Mouse (Mus musculus) ZHBTc4 (cell line): ENCODE results near the gene Canx.
A peak's percentile ranks its signal among the peaks of the same experiment; 100 is the strongest.
"Not testable (repeated sequence)": the region's sequence is repeated elsewhere in the genome, so short reads cannot be mapped to it uniquely, and the experiment has no call there.

Experiments
- DNase-seq: peaks from one replicate; pipeline ENCODE4 v3.0.0-alpha.2; 2011; ENCODE audit warnings: low read depth, low spot score

Gene Canx

GRCm38 (mm10) chr11:50333181-50333580 lies 7.7 kb upstream of the Canx start:
- no peak for DNase-seq

- DNase-seq = no peak
Observed at GRCm38 (mm10) chr11:50329378-50329777, 3.9 kb upstream of the Canx start.

DNA sequence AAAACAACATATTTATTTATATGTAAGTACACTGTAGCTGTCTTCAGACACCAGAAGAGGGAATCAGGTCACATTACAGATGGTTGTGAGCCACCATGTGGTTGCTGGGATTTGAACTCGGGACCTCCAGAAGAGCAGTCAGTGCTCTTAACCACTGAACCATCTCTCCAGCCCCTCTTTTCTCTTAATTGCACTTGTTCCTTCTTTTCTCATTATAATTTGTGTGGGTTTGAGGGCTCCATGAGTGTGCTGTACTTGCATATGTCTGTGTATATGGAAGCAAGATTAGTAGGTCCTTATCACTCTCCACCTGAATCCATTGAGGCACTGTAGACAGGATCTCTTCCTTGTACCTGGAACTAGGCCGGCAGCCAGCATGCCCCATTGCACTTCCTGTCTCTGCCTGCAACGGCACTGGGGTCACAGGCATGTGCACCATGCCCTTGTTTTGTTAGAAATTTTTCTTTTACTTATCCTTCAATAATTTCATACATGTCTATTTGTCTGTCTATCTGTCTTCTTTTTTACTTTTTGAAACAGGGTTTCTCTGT lies 2.7 kb upstream of the Canx start:
- DNase-seq = no peak

DNA sequence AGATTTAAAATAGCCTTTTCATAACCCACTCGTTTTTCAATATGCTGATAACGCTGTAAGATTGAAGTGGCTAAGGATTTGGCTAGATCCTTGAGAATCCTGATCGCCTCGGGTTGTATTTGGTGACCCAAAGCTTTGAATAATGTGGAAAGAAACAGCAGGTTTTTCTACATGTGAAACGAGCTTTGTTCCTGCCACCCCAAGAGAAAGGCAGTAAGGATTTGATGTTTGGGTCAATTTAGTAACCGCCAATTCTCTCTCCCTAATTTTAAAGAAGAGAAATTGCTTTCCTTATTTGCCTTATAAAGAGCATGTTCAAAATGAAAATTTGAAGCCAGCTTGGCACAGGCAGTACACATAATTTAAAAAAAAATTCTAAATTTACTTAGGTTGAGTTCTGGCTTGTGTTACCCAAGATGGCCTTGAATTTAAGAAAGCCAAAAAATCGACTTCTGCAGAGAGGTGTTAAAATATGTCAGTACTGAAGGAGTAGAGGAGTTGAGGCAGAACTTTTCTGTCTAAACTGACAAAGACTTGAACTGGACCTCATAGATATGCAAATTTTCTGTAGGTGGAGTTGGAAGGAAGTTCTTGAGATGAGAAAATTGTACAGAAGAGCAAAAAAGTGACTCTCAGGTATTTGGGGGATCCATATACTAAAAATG lies 961 bp upstream of the Canx start:
- DNase-seq = no peak

DNA sequence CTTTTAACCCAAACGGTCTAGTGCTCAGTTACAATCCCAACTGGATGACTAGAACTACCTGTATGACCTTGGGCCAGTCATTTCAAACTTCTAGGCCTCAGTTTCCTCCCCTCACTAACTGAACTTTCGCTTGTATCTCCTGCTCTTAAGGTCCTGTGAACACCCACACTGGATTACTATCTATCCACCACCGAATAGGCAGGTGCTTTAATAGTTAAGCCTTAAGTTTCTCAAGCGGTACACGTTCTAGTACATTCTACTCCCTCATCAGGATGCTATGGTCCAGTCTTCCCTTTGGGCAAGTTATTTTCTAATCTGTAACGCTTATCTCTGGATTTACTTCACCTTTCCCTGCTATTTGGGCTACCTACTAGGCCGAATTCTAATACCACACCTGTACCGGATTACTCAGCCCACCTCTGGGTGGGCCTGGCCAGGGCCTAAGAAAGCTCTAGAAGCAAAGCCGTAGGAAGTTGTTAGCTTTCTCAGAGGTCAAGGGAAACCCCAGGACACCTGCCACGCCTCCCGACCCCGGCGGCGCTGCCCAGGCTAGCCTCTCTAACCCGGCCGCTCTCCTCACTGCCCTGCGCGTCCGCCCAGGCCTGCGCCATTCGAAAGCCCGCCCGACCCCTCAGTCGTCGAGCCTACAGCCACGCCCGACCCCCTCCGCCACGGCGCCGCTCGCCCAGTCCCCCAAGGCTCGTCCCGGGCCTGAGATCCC lies 562 bp downstream of the Canx start:
- DNase-seq = no peak

GRCm38 (mm10) chr11:50323843-50324242 lies 1.6 kb downstream of the Canx start:
- no peak for DNase-seq

- DNase-seq = no peak
Observed at GRCm38 (mm10) chr11:50322345-50322744, 3.1 kb downstream of the Canx start.

DNA sequence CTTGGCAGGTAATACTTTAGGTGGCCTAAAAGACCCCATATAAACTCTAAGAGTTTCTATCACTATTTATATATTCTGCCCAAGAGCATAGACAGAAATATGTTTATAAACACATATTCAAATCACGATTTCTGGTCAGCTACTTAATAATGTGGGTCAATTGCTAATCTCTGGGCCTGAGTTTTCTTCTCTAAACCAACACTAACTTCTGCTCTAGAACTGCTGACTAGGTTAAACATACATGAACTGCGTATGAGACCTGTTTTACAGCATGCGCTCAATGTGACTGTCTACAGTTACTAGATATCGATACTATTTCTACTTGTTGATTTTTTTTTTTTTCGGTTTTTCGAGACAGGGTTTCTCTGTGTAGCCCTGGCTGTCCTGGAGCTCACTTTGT lies 4.2 kb downstream of the Canx start:
- DNase-seq = no peak

DNA sequence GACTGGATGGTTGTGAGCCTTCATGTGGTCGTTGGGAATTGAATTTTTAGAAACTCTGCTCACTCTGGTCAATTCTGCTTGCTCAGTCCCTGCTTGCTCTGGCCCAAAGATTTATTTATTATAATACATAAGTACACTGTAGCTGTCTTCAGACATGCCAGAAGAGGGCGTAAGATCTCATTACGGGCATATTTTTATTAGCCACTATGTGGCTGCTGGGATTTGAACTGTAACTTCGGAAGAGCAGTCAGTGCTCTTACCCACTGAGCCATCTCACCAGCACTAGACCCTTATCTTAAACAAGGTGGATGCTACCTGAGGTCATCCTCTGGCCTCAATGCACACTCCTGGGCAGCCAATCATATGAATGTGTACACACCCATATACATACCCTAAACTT lies 6.1 kb downstream of the Canx start:
- not testable (repeated sequence) for DNase-seq

- no peak for DNase-seq
Observed at GRCm38 (mm10) chr11:50312803-50313202, 12.7 kb downstream of the Canx start.

GRCm38 (mm10) chr11:50303406-50303805 lies 22.1 kb downstream of the Canx start:
- no peak for DNase-seq

DNA sequence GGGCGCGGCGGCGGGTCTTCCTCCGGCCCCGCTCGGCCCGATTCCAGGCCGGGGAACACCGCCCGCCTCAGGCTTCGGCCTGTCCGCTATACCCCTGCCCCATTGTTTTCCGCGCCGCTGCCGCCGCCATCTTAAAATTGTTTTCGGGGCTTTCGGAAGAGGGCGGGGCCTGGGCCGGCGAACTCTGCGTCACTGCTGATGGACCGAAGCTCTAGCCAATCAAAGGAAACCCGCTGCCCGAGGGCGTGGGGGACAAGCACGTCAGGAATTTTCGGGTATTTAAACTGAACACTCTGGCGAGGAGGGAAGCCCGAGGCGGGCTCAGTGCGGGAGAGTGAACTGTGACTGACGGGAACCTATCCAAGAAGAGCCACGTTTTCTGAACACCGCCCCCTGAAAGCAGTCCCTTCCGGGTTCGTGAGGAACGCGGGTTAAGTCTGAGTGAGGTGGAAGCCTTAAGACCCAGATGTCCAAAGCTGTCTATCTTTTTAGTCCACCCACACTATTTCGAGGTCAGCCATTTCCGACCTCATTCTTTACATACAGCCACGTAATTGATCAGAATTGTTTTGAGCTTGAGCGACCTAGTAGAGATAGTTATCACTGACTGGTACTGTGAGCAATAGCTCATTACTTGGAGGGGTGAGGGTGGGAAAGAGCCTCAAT lies 33.1 kb downstream of the Canx start, which contains the start of gene Maml1:
TSS of gene Maml1 (minus strand) at position 122 of the 666 bp plus-strand sequence.
- peak; percentile 100 for DNase-seq

DNA sequence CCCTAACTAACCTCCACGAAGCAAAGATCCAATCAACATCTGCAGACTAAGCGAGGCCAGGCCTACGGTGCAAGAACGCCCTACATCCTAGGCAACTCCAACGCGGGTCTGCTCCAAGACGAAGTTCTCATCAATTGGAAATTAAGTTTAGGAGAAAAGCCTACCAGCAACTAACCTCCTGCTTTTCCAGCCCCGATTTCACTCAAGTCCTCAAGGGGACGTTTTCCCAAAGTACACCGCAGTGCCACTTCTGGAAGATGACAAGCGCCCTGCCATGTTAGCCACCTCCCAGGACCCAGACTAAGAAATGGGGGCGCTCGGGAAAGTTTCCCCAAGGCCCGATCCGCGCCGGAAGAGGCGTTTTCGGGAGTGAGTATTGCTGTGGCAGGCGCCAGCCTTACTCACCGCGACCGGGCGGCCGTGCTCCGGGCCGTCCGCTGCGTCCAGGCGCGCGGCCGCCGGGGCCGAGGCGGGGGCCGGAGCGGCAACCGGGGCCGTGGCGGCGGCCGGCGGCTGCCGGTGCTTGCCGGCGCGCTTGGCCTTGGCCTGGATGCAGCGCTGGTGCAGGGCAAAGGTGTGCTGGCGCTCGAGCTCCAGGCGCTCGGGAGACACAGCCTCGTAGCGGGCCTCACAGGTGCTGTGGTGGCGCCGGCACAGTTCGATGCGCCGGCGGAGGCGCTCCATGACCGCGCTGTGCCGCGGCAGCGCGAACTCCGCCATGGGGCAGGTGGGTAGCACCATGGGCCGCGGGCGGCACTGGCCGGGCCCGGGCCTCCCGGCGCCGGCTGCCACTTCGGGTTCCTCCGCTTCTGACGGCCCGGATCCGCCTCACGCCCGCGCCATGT lies 33.9 kb downstream of the Canx start:
- peak; percentile 76 for DNase-seq

DNA sequence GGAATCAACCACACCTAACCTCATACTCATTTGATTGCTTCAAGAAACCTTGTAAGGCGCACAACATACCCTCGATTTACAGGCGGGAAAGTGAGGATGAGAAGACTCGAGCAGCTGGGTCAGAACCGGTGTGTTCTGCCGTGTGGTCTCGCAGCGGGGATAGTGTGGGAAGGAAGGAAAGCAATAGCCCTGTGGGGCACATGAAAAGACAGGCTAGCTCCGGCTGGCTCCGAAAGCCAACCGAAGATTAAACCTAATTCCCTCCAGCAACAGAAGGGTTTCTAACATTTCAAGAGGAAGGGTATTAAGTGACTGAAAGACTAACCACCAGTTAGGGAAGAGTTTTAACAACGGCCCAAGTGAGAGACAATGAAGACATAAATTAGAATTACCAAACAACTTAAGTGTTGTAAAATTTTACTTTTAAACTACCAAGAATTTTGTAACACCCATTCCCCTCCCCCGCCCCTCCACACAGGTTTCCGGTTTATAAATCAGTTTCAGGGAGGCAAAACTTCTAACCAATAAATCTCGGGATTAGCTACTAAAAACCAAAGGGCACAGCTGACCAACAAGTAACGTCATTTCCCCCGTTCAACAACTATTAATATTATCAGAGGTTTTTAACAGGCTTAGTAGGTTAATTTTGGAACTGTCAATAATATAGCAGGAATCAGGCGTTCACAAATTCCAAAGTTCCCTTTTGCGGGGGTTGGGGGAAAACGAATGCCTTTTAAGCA lies 34.8 kb downstream of the Canx start:
- DNase-seq = no peak

- no peak for DNase-seq
Observed at GRCm38 (mm10) chr11:50286428-50286827, 39.0 kb downstream of the Canx start.

DNA sequence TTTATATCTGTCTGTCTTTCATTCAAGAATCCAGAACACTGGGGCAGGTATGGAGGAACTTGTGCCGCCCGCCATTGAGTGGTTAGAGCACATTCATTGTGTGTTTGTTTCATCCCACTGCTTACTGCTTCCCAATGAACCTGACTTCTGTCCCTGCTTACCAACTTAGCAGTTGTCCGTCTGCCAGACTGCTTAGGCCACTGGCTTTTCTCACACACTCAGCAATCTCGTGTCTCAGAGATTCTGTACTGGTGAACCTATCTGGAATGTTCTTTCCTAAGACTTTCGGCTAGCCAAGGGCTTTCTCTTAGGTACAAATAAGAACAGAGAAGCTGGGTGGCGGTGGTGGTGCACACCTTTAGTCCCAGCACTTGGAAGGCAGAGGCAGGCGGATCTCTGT lies 39.8 kb downstream of the Canx start:
- no peak for DNase-seq

GRCm38 (mm10) chr11:50285263-50285662 lies 40.2 kb downstream of the Canx start:
- no peak for DNase-seq

DNA sequence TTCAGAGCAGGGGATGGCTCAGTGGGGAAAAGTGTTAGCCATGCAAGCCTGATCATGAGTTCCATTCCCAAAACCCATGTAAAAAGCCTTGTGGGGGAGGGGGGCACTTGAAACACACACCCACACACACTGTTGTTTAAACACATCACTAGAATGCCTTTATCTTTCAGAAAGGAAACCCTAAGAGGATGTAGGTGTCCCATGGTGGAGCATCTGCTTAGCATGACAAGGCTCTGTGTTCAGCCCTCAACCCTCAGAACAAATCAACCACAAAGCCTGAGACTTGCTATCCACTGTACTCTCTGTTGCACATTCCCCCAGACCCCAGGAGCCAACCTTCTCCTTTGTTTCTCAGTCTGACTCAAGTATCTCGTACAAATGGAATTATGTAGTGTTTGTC lies 45.4 kb downstream of the Canx start:
- peak; percentile 82 for DNase-seq

DNA sequence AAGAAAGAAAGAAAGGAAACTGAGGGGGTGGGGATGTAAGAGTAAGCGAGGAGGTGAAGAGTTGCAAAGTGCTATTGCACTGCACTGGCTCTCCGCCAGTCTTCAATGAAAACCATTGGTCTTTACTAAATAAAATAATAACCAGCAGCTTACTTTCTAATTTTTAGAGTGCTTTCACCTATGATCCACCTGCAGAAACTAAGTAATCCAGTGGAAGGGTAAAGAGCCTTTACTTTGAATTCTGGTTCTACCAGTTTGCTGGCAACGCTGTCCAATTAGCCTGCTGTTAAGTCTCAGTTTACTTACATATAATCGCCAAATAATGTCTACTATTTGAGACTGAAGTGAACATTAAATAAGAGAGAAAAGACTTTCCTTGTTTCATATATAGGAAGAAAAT lies 46.5 kb downstream of the Canx start:
- DNase-seq = no peak

- DNase-seq = no peak
Observed at GRCm38 (mm10) chr11:50277706-50278105, 47.8 kb downstream of the Canx start.

DNA sequence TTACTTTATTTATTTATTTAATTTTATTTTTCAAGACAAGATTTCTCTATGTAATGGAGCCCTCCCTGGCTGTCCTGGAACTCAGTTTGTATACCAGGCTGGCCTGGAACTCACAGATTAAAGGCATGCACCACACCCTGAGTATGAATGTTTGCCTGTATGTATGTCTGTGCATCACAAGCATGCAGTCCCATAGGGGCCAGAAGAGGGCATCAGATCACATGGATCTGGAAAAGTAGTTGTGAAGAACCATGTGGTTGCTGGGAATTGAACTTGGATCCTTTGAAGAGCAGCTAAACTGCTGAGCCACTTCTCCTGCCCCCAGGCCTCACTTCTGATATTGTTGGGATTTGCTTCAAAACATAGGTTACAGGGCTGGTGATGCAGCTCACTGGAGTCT lies 48.4 kb downstream of the Canx start:
- peak; percentile 62 for DNase-seq
